Mouse (Mus musculus): ENCODE data around the gene Ptdss2.

DNA sequence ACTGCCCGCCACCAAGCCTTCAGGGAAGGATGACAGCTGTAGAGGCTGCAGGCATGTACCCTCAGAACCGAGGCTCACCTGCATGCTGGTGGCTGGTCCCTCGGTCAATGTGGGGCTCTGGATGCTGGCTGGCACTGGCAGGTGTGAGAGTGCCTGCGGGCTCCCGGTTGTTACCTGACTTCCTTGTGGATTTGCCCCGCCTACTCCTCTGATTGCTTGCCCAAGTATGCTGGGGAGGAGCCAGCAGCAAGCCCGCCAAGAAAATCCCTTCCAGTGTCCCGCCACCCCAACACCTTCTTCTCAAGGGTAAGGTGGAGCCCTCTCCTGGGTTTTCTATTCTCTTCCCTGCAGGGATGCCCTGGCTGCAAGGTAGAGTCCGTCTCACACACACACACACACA is 4.5 kb upstream of the Ptdss2 start, which contains the start of gene Ano9:
- no peak for TF ChIP-seq CTCF (IDR thresholded peaks at IDR 0.05; ENCODE audit: low read depth)
- TF ChIP-seq EP300 (IDR thresholded peaks at IDR 0.05; ENCODE audit: low read depth): no peak
